Mouse (Mus musculus): ENCODE results near the gene Specc1.

The Specc1 gene

DNA sequence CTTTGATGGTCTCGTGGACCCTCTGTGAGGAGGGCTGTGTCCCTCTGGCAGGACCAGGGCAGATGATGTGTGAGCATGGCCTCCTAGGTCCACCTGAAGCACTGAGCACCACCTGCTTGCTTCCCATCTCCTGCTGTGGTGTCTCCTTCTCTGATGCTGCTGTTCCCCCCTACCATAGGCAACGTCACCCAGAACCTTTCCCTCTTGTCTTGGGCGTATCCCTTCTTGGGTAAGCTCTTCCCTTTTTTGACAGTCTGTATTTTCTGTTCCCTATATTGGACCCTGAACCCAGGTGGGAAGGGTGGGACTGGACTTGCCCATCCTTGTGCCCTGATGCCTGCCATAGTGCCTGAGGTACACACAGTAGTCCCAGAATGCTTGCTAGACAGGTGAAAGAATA, 56.9 kb downstream of the Specc1 start:
- no peak for DNase-seq (ENCODE audit: low spot score in 2 of 2)

DNA sequence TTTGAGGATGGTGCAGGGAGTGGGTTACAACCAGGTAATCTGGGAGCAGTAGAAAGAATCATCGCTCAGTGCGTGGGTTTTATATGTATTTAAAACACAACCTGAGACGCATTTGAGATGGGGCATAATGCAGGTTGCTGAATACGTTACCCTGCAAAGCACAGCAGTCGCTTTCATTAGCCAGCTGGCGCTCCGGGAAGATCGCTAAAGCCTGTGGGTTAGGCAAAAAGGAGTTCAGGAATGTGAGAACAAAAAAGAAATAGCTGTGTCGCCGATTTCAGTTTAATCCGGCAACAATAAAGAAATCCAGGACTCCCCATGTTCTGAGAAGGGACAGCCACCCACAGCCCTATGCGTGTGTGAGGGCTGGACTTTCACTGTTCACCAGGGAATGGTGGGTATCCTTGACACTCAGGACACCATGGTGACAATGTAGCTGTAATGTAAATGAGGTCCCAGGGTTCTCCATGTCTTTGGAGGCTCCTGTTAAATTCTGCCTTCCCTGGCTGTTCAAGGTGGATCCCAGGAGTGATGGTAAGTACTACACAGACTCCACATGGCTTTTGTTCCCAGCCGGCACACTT, 58.6 kb downstream of the Specc1 start:
- DNase-seq (ENCODE audit: low spot score in 2 of 2): no peak

DNA sequence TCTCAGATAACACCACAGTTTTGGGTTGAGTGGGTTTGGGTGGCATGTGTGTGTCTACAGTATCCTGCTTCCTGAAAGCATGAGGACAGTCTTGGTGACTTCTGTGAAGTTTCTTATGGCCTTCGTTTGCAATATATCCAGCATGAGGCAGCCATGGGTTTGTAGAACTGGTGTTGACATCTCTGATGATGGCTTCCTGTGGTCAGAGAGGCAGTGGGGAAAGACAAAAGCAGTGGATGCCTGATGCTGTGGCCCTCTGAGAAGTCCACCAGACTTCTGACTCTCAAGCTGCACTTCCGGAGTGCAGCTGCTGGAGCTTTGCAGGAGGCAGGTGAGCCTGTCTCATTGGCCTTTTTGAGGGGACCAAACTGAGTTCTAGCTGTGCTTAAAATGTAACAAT, 60.4 kb downstream of the Specc1 start:
- no peak for DNase-seq (ENCODE audit: low spot score in 2 of 2)

DNA sequence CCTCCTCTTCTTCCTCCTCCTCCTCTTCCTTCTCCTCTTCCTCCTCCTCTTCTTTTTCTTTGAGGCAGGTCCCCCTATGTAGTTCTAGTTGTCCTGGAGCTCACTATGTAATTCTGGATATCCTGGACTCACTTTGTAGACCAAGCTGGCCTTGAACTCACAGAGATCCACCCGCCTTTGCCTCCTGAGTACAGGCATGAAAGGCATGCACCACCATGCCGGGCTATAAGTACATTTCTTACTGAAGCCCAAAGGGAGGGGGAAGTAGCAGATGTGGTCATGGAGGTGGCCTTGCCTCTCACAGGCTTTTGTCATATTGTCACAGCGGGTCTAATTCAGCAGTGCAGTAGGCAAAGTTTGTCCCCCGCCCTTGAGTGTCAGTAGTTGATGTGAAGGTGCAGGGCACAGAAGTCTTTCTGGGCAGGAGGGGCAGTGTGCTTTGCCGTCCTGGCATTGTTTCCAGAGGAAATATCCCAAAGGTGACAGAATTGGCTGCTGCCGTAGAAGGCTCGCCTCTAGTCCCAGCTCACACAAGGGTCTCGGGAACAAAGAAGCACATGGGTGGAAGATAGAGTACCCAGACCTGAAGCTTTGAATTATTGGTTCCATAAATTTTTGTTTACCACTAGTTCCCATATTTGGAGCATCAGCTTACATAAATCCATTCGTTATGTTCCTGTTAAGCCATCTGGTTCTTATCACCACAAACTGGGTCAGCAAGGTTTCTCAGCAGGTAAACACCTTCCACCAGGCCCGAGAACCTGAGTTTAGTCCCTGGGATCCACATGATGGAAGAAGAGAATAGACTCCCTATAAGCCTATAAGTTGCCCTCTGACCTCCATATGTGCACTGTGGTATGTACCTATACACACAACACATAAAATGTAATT, 62.0 kb downstream of the Specc1 start:
- DNase-seq (ENCODE audit: low spot score in 2 of 2): no peak

DNA sequence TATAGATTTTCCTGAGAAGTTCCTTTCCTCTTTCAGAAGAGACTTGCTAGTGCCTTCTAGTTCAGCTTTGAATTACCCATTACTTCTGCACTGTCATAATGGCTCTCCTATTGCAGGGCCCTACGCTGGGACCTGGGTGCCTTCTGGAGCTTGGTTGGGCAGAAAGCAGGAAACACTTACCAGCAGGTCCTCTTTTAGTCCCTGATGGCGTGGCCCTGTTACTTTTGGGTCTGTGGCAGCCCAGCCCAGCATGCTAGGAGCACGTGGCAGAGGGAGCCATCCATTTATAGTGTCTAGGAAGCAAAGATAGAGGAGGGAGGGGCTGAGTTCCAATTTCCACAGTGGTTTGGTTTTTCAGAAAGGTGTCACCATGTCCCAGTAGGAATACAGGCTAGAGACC, 63.3 kb downstream of the Specc1 start:
- no peak for DNase-seq (ENCODE audit: low spot score in 2 of 2)

DNA sequence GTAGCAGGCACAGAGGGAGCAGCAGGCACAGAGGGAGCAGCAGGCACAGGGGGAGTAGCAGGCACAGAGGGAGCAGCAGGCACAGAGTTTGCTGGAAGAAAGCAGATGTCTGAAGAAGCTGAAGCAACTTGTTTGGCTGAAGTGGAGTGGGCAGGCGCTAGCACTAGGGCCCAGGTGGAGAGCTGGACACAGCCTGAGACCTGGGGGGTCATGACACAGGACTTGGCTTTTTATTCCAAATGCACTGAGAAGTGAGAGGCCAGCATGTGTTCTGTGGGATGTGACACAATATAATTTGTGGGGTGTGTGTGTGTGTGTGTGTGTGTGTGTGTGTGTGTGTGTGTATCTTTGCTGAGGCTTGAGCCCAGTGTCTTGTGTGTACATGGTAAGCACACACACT, 64.3 kb downstream of the Specc1 start:
- no peak for DNase-seq (ENCODE audit: low spot score in 2 of 2)

DNA sequence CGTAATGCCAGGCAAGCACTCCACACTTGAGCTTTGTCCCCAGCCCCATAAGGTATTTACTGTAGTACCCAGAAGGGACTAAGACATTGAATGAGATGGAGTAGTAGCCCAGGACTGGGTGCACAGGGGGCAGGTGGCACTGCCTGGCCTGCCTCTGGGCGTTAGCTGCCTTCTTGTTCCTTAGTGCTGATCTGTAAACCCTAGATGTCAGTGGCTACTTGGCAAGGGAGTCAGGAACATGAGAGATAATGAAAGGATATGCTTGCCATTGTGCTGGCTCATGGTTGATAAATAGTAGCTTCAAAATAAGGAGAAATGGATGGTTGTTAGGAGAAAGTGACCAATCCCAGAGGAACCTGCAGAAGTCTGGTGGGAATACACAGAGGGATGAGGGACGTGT, 65.5 kb downstream of the Specc1 start:
- DNase-seq (ENCODE audit: low spot score in 2 of 2): no peak

DNA sequence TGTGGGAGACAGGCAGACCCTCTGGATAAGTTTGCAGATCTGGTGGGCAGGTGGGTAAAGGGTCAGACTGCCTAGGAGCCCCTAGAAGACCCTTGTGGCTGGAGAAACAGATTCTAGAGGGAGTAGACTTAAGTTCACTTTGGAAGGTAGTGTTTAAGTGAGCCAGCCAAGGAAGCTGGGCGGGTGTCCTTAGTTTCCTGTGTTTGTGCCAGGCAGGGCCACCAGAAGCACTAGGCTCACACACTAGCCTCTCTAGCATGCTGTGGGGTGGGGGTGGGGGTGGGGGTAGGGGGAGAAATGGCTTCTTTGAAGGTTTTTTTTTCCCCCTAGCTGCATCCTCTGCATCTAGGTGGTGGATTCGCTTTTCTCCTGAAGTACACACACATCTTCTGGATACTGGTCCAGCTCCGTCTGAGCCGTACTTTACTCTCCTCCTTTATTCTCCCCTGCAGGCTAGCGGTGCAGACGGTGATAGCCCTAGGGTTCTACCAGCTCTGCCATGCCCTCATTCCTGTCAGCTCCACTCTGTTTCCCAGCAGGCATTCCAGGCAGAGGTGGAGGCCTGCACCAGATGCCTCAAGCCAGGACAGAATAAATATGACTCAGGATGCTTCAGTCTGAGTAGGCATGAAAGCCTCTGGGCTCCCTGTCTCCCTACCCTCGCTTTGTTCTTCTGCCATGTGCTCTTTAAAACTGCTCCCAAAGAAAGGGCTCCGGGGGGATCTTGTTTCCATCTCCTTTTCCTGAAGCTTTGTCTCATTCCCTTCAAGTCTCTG, 66.3 kb downstream of the Specc1 start:
- no peak for DNase-seq (ENCODE audit: low spot score in 2 of 2)

DNA sequence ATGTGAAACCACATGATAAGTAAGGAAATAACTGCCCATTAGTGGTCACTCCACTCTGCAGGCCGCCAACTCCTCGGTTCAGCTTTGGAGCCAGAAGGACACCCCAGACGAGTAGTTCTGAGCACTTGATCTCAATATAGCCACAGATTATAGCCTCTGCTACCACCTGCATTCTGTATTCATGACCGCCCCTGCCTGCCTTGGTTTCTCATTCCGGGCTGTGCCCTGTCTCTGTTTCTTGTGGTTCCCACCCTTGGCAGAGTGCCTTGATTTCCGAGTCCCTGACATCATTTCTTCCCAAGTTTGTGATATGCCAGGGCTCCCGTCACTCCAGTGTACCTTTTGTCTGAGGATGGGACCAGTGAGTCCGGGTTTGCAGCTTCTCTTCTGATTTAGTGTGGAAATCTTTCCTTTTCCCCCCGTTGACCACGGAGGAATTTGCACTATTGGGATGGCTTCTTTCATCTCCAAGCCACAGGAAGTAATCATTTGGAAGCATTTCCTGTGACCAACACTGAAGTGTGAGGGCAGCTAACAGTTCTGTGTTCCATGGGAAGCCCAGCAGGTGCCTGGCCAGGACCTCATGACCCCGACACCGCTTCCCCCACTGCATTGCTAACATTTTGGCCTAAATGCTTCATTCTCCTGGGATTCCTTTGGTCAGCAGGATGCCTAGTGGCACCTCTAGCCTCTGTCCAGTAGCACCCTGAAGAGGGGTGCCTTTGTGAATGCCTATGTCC, 67.1 kb downstream of the Specc1 start:
- no peak for DNase-seq (ENCODE audit: low spot score in 2 of 2)

DNA sequence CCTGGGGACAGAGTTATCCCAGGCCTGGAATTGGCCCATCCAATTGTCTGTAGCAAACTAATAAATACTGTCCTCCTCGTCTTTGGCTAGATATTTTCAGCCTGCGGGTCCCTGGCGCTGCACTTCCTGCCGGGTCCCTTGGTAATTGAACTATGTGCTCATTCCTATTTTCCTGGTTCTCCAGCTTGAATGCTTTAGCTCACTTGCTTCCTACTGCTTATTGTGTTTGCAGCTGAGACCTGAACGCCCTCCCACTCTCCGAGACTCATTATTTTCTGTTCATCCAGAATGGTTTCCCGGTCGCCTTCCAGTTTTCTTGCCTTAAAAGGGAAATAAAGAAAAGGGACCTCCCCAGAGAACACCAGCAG, 67.7 kb downstream of the Specc1 start:
- no peak for DNase-seq (ENCODE audit: low spot score in 2 of 2)

DNA sequence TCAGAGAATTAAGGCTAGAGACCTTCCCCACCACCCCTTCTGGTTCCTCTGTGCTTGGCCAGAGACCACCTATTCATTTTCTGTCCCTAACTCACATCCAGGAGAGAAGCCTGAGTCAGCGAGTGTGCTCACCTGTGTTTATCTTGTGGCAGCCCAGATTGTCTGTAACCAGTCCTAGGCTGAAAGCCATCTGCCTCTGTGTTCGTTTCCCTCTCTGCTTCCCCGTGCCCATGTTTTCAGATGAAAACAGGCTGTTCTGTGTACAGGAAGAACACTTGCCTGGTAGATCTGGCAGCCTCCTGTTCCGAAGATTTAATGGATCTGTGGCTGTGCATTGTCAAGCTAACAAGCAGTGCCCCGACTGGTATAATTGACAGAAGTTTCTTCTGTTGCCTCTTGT, 68.4 kb downstream of the Specc1 start:
- no peak for DNase-seq (ENCODE audit: low spot score in 2 of 2)

DNA sequence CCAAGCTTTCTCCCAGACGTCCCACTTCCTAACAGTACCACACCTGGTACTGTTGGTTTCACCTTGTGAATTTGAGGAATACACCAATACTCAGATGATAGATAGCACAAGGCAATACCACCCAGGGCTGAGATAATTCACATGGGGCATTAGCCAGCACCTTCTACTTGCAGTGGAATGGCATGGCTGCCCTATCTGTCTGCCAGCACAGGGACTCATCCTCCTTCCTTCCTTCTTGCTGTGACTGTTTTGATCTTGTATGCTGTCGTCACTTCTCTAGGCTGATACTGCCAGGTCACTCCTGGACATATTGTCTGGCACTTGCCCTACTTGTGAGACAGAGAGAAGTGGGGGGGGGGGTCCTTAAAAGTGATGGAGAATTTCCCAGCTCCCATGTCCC, 69.2 kb downstream of the Specc1 start:
- DNase-seq (ENCODE audit: low spot score in 2 of 2): no peak

DNA sequence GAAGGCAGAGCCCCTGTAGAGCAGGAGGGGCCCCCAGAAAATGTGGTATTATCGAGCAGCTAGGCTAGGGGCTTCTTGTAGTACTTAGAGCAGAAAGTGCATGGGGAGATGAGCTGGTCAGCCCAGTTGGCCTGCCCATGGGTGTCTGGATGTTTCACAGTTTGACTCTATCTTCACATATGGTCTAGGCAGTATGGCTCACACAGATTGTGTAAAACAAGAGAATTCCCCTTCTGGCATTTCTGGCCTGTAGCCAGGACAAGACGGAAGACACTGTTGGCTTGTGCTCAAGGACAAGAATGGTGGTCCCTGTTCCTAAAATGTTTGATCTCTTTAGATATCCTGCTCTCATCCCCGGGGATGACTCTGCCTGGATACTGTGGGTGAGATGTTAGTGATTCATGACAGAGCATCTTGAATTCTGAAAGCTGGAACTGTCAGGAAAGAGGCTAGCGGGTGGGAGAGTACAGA, 69.8 kb downstream of the Specc1 start:
- DNase-seq (ENCODE audit: low spot score in 2 of 2): no peak

DNA sequence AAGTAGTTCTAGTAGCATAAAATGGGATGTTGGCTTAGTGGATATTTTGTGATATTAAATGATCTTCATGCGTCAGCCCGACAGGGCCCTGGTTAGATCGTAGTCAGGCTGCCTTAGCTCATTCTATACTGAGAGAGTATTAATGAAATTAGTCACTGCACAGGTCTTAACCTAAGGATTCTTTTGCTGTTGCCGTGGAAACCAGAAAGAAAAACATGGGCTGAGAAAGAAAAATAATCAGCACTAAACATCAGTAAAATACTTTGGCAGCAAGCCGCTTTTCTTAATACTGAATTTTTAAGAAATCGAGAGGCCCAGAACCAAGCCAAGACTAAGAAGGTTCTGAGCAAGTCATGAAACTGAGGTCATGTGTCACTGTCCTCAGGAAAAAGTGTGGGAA, 70.7 kb downstream of the Specc1 start:
- DNase-seq (ENCODE audit: low spot score in 2 of 2): no peak

DNA sequence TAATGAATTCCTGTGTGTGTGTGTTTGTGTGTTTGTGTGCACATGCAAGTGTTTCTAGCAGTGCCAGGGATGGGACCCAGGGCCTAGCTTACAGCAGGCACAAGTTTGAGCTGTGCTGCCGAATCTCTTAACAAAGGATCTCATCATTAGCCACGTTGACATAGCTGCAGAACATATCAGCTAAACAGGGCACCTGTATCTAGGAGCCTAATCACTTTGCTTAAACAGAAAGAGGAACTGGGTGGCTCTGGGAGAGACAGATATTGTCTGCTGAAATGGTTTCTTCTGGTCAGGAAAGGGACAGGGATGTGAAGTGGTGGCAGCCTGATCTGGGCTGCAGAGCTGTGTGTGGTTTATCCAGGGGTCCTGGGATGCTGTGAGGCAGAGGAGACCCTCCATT, 71.1 kb downstream of the Specc1 start:
- no peak for DNase-seq (ENCODE audit: low spot score in 2 of 2)

DNA sequence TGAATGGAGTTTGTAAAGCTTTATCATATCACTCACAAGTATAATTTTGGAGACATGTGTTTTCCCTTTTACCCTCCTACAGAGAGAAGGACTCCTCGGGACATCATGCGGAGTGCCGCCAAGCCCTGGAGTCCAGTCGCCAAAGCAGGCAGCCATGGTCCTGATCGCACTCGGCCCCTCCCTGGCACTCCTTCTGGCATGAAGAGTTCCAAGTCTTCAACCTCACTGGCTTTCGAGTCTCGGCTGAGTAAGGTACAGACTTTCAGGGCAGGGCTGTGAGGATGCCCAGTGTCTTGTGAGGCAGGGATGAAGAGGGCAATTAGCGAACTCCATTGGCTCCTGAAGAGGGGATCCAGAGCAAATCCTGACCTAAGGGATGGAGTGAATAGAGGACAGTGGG, 72.6 kb downstream of the Specc1 start:
- no peak for DNase-seq (ENCODE audit: low spot score in 2 of 2)

DNA sequence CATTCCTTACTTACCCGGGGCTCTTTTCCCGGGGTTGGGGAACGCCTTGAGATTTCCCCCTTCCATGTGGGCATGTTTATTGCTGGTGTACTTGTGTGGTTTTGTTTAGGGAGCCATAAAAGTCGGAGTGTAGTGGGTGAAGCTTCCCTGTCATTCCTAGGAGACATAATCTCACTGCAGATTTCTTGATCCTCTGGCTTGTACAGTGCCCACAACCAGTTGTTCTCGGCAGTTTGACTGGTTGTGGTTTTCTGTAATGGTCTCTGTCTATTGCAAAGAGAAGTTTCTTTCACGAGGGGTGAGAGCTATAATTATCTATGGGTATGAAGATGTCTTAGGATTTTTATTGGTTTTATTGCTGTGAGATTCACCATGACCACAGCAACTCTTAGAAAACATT, 78.0 kb downstream of the Specc1 start:
- DNase-seq (ENCODE audit: low spot score in 2 of 2): no peak

DNA sequence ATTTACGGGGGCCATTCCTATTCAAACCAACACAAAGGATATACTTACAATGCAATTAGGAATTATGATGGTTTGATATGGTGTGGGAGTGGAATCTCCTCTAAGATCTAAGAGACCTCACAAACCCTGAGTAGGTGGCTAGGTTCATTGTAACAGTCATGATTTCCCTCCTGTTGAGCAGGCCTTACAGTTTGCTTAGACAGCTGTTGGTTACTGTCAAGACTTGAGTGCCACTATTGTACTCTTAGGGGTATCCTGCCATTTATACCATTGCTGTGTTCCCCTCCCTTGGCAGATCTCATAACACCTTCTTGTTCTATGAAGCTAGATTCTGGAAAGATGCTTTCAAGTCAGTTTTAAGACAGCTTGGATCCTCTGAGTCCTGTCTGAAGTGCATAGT, 78.7 kb downstream of the Specc1 start:
- no peak for DNase-seq (ENCODE audit: low spot score in 2 of 2)

DNA sequence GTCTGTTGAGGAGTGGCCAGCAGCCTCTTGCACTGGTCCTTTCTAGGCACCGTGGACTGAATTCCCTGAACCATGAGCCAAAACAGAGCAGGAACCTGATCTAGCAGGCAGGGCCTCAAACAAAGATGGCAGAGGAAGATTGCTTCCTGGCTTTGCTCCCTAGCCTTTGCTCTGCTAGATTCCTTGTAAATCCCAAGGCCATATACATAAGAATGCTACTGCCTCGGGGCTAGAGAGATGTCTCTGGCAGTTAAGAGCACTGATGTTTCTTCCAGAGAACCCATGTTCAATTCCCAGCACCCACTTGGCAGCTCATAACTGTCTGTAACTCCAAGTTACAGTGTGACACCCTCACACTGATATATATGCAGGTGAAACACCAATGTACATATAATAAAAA, 83.6 kb downstream of the Specc1 start:
- no peak for DNase-seq (ENCODE audit: low spot score in 2 of 2)

DNA sequence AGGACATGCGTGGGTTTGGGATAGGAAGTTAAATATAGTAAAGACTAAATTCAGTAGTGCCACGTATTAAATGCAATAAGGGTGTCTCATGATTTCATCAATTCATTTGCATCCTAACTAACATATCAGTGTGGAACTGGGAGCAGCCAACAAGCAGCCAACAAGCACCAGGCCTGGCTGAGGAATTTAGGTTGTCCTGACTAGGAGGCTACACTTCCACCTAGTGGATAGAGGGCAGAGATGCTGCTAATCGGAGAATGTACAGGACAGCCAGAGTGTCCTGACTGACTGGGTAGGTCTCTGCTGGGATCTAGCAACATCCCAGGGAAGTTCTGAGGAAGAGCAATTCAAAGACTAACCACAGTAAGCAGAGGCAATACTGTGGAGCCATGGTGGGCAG, 88.1 kb downstream of the Specc1 start:
- no peak for DNase-seq (ENCODE audit: low spot score in 2 of 2)

DNA sequence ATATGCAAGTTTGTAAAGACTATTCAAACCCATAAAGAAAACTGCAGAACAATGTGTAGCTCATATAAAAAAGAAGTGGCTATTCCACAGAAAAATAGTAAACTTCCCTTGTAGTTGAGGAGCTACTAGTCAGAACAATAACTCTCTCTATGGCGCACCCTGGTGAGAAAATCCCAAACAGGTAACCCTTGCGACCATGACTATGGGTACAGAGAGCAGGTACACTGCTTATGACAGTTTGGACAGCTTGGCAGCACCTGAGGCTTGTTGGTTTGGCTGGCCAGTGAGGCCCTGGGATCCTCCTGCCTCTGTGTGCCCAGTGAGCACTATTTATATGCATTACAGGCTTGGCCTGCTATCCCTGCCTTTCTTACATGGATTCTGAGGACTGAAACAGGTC, 89.4 kb downstream of the Specc1 start:
- DNase-seq (ENCODE audit: low spot score in 2 of 2): no peak
